Mouse (Mus musculus): ENCODE measurements at regions not wholly inside any gene's neighbourhood (a gene's known extent, or its start where the extent isn't known, plus 50 kb on each side); places are given as distances from the start of the nearest gene placed in this dataset.
A peak's percentile ranks its signal among the peaks of the same experiment; 100 is the strongest.

DNA sequence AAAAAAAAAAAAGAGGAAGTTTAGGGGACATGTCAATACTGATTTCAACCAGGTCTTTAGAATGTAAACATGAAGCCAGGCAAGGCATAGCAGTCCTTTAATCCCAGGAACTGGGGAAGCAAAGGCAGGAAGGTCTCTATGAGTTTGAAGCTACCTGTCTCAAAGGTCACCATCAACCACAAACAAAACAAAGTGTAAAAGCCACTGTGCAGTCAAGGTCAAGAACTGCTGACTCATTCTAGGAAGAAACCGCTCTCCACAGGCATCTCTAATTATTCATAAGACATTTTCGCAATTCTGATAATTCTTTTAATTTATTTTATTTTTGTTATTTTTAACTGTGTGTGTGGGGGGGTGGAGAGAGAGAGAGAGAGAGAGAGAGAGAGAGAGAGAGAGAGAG, 364.0 kb downstream of the Cntnap4 start:
- DNase-seq = no peak

DNA sequence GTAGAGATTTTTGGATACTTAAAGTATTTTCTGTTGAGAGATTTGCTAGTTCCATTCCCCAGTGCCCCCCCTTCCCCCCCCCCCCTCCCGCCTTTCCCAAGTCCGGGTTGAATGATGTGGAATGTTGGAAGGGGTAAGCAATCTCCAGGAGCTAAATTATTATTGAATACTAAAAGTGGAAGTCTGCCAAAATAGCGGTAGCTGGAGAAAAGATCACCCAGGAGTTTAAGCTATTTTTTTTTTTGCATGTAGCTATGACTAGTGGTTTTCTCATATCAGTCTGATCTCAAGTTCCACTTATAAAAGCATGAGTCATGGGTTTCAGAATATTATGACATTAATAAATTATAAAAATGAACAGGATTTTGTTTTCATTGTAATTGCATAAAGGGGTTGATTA, 365.6 kb downstream of the Cntnap4 start:
- no peak for DNase-seq

DNA sequence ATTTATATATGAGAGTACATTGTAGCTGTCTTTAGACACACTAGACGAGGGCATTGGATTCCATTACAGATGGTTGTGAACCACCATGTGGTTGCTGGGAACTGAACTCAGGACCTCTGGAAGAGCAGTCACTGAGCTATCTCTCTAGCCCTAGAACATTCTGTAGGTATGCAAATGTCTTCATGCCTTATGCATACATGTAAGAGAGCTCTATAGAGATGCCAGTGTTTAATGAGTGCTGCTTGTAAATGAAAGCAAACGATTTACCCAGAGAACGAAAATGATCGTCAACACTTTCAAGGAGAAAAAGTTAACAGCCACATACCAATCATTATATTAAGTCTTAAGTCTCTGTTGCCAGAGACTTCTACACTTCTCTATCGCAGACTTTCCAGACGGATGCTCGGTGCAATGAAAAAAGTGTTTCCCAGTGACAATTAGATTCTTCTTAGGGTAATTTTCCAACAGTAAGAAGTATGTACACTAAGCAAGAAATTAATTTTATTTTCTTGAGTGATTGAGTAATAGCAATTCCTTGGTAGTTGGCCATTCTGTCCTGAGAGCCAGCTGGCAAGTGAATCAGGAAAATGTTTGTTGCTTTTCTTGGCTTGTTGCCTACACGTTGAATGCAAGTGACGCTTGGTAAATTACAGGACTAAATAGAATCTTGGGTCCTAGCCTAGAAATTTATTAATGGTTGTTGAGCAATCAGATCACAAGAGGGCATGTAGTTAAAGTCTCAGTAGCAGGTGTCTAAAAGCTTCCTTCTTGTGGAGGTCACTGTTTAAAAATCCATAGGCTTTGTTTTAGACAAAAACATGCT, 366.3 kb downstream of the Cntnap4 start:
- DNase-seq = peak; percentile 58 to 79

DNA sequence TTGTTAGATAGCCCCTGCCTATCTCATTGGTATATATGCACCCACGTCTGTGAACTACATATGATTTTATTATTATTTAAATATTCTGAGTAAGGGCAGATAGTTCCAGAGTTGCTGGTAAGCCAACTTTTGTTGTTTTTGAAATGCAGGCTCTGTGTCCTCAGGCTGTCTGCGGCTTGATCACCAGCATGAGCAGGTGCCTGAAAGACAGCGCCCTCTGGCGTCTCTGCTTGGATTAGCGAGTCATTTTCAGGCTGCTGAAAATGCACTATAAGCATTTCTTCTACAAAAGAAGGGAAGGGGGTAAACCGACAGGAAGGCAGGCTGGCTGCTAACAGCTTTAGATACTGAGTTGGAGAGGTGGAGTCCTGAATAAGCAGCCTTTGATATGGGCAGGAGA, 402.6 kb downstream of the Cntnap4 start:
- peak; percentile 91 for DNase-seq

DNA sequence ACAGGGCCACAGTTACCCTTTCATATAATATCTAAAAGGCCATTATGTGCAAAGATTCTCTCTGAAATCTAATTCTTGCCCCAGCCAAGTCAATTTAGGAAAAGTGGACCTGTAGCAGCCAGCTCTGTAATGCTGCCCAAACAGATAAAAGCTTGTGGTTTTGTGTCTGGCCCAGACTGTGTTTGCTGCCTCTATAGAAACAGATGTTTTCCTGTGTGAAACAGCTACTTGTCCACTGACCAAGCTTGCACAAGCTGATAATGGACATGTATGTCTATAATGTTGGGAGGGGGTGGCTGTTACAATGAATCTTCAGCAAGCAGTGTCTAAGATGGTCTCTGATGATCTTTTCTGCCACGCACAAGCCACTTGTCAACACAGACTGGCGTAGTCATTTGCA, 405.9 kb downstream of the Cntnap4 start:
- DNase-seq = no peak

DNA sequence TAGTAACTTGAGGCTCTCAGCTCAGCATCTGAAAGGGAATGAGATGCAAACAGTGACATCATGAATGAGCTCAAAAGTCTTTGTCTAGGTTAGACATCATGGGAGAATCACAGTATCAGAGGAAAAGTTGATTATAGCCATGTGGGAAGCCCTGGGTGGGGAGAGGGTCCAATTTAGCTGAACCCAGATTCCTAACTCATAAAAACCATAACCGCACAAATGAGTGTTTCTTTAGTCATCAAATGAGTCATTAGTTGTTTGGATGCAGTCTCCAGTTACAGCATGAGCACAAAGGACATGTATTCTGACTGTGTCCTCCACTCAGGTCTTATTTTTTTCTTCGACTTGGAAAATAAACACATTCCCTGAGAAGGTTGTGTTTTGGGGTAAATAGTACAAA, 406.5 kb downstream of the Cntnap4 start:
- DNase-seq = no peak

DNA sequence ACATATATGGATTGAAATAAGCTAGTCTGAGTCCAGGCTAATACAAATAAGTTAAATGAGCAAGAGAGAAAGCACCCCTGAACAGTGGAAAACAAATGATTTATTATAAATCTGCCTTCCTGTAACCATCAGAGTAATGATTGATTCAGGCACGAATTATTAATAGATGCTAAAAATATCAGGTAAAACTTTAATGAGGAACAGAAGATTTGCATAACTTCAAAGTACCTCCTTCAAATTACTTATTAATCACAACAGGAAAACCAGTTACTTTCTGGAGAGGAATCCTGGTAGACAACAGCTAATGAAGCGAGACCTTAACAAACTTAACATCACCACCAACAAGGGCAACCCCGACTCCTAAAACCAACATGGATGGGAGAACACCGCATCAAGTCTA, 423.9 kb downstream of the Cntnap4 start:
- DNase-seq = no peak

DNA sequence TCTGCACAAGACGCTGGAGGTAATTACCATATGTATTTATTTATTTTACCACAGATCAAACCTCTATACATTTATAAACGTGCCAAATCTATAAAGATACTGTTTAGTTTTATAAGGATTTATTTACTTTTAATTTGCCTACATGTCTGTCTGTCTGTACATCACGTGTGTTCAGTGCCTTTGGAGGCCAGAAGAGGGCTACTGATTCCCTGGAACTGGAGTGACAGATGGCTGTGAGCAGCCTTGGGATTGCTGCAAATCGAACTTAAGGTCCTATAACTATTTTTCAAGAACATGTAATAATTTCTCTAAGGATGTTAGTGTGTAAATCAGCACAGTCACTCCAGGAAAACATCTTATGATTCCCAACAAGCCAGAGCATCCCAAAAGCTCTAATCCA, 437.5 kb downstream of the Cntnap4 start:
- DNase-seq = peak; percentile 34 to 35

DNA sequence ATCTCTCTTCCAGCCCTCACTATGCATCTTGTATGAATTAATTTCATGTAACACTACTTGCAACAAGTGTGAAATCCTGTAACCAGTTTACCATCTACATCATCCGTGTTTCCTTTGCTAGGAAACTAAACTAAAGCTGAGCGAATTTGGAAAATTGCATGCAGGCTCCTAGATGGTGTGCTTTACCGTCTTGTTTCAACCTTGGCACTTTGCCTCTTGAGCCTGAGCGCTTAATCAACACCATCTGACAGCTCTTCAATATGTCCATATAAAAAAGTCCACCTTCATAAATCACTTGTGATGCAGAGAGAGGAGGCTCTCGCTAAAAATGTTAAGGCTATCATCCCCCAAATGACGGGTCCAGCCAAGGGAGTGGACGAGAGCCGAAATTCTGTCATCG, 459.0 kb downstream of the Cntnap4 start:
- DNase-seq = no peak

DNA sequence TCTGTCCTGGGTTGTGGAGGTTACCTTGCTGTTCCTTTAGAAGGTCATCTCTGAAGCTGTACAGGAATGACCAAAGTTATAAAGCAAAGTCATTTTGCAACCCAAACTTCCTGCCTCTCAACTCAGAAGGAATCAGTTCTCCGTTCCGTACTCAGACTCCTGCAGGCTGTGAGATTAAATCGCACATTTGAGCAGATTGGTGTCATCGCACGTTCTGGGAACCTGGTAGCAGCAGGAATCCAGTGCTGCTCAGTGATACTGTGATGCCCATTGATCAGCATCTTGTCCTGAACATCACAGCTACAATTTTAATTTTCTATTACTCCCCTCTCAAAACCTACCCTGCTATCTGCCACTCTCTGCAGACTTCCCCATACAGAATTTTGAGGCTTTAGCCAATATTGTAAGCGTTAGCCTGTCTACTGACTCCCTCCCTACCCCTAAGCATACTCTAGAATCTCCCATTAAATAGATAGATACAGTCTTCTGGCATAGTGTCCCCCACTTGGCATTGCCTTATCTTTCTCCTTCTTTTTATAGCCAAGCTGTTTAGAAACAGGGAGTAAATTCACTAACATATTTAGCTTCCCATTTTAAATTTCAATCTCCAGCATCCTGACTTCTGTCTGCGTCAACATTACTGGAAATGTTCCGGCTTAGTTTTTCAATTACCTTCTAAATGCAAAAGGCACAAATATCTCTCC, 482.1 kb downstream of the Cntnap4 start:
- no peak for DNase-seq

DNA sequence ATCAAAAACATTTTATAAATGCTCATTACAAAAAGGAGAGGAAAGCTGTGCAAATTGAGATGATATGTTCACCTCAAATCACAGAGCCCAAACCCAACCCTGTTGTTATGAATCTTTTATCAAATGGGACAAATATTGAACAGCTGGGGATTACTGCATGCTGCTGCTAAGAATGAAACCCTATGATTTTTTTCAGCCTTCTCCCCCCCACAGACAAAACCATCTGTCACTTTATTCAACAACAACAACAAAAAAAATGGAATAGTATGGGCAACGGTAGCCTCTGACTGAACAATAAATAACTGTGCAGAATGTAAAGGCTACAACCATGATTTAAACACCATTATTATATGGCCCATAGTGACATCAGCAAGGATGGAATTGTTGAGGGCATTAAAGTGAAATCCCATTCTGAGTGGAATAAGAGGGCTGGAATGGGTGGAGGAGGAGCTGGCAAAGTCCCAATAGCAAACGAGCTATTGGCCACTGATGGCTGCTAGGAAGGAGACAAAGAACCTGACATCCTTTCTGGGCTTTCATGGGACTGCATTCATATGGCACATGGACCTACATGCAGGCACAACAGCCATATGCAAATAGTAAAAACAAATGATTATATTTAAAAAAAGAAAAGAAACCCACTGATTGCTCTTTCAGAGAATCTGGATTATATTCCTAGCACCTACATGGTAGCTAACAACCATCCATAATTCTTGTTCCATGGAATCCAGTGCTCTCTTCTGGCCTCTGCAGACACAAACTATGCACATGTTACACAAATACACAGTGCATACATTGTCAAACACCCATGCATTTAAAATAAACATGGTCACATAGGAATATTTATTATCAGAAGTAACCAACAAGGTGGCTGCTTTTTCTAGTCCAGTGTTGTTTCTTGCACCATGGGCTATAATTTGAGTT, 495.7 kb downstream of the Cntnap4 start:
- peak; percentile 72 to 81 for DNase-seq

DNA sequence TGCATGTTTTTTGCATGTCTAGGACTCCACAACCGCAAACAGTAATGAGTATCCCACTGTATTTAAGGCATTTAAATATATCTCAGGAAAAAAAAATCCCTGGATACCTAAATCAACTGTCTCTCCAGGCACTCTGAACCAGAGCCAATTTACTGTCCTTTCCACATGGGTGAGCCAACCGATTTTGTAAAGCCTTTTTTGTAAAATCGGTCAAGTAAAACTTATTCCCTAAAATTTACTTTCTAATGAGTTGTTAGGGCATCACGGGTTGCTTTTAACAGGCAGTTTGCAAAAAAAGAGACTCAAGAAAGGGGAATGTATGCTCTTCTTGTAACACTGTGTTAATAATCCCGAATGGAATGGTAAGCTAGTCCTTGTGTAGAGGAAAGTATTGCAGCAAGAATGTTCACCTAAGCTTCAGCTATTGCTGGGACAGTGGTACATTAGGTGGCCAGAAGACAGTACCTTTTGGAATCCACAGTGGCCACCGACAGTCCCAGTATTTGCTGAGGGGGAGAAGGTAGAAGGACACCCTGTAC, 496.4 kb downstream of the Cntnap4 start:
- DNase-seq = peak; percentile 15 to 56

DNA sequence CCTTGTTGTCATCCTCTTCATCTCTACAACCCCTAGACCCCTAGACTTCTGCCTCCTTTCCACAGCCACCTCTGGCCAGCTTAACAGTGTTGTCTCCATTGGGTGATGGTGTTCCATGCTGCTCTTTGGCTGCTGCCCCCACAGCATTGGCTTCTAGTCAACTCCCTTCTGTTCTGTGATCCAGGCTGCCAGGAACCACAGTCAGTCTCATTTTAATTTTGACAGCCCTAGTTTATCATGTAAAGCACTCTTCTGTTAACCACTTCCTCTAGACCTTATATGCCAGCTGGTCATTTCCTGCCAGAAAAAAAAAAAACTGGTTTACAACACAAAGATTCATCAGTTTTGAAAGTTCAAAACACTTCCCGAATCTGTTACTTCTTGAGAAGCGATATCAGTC, 514.1 kb downstream of the Cntnap4 start:
- DNase-seq = peak; percentile 65 to 76

DNA sequence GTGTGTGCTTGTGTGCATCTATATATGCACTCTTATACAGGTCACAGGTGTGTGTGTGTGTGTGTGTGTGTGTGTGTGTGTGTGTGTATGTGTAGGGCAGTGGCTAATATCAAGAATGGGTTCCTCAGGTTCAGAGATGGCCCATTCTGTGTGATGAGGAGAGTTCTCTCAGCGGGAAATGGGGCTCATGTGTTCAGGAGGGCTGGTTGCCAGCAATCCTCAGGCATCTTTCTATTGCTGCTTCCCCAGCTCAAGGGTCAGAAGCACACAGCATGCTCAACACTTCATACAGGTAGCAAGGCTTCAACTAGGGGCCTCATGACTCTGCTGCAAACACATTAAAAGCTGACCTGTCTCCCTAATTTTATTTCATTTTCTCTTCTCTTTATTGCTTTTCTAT, 517.7 kb downstream of the Cntnap4 start:
- DNase-seq = peak; percentile 59 to 66

DNA sequence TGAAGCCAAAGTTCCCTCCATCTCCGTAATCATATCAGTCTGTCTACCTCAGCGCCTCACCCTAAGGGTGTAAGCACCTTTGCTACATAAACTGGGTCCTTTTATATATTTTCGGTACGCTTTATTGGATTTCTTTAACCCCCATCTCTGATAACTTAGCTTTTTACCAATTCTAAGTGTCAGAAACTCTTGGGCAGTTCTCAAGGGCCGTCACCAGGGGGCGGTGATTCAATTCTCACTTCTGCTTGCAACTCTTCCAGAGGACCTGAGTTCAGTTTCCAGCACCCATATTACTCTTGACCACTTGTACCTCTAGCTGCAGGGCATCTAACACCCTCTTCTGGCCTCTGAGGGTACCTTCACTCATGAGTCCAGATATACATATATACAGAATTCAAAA, 523.7 kb upstream of the Mon1b start:
- no peak for DNase-seq

DNA sequence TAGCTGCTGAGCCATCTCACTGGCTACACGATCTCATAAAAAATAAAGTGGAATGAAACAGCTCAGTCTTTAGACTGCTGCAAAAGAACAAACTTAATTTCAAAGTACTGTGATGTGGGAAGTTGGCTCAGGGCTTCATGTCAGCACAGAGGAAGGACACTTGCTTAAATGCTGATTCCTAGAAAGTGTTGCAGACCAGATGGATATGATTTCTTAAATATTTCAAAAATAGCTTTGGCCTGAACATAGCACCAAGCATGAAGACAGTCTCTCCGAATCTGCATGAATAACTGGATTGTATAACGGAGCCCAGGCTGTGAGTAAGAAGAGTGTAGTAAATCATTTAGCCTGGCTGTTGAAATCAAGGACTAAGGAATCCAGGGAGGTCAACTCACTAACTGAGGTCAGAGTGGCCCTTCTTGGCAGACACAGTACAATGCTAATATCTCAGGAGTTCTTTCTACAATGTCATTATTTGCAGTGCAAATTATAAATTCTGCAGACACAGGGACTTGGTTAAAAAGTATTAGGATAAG, 521.2 kb upstream of the Mon1b start:
- no peak for DNase-seq

DNA sequence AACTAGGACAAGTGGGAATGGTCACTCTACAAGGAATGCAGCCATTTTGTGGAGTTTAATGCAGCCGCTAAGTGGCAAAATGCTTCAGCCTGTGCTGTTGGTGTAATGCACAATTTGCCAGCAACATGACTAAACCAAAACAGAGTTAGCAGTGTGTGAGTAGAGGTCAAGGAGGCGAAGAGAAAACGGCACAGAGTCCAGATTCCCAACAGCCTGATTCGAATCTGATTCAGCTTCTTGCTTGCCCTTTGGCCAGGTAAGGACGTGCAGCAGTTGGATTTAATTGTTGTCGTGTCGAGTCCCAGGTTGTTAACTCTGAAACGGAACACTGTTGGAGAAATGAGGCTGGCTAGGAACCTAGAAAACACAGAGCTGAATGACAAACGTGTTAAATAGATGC, 518.1 kb upstream of the Mon1b start:
- no peak for DNase-seq

DNA sequence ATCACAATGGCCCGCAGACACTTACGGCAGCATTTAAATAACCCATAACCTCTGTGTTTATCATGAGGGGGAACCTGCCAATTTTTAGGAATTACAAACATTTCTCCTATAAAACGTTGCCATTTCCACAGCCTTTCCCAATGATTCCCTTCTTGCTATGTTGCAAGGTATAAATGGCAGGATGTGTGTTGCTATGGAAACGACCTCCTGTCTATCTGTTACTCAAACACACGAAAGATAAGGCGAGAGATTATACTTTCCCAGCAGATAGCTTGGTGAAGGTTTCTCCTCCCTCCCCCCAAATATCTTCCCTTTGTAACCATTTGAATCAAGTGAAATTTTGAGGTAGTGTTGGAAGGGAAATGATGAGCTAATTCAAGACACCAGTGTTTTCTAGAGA, 509.8 kb upstream of the Mon1b start:
- DNase-seq = no peak

DNA sequence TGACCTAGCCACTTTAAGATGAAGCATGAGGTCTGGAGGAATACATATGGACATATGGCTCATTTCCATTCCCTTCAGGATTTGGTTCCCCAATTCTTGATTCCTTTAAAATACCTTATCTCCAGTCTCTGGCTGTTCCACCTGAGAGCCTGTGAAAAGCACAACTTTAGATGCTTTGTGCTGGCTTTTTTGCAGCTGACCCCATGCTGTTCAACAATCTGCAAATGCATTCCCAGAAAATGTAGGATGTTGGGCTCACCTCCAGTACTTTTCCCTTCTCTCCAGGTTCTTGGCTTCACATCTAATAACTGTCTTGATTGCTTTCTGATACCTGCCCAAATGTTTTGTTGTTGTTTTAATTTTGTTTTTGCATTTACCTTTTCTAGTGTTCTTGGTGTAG, 498.0 kb upstream of the Mon1b start:
- peak; percentile 23 to 67 for DNase-seq

DNA sequence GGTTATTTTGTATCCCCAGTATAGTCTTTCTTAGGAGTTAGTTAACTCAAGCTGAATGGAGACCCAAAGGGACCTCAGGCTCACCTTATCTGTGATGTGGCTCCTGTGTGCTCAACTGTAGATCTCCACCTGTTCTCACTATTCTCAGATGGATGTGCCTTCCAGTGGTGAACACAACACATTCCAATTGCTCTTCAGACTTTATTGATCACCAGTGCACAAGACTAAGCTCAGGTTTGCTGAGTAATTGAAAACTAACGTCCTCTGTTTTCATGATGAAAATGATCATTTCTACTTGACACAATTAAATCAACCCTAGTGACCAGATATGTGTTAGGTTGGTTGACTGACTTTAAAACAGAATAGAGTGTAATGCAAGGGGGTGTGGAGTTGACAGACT, 495.4 kb upstream of the Mon1b start:
- no peak for DNase-seq

DNA sequence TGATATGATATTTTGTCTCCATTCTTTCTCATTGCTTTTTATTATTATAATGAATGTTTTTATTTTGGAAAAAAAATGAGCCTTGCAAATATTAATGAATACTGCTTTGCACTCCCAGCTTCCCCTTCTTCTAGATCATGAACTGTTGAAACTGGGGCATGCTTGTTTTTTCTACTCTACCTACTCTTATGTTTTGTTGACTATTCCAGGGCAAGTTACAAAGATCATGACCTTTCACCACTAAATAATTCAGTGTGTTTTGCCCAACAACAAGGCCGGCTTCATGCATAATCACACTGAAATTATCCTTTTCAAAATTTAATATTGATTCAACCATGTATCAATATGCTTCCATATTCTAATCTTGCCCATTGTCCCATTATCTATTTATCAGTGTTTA, 494.3 kb upstream of the Mon1b start:
- DNase-seq = no peak

DNA sequence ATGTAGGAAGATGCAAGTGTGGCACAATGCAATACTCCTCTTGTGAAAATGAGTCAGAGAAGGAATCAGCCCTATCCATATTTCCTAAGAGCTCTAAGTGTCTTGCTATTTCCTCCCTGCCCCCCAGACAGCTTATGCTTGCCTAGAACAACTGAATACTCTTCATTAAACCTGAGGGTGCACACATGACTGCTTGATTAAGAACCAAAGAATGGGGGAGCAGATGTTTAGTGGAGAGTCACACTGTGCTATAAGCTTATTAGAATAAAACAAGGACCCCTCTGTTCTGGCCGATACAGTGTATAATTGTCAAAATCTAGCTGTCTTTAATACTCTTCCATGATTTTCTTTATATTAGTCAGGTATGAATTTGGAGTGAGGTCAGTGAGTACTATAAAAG, 458.8 kb upstream of the Mon1b start:
- DNase-seq = no peak

DNA sequence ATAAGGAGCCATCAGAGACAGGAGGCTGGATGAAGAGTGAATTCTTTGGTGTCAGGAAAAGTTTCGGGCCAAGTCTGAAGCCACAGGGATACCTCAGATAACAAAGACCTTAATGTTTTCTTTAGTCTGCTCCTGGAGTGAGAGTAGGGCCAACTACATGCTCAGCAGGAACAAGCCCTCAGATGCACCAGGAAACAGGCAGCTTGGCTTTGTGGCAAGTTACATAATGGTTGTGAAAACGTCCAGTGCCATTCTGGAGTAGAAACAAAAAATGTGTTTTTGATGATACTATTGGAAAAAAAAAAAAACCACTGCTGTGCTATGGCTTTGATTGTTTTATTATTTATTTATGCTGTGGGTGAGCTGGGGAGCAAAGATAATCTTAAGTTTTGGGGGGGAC, 452.2 kb upstream of the Mon1b start:
- no peak for DNase-seq
